Mouse (Mus musculus) limb, embryonic 15.5 days (tissue): Measurements from ENCODE around the gene Fgfr2. TPM values are rescaled to one million over a fixed set of nuclear protein-coding genes. Genes with fewer than 3 reads are reported as not detected.
A peak's percentile ranks its signal among the peaks of the same experiment; 100 is the strongest.
"Not testable (repeated sequence)": the region's sequence is repeated elsewhere in the genome, so short reads cannot be mapped to it uniquely, and the experiment has no call there.

Experiments
- ATAC-seq: fragments of 200-750 bp; cut with Nextera tagmentation; 2 replicates; pipeline ENCODE4 v1.8.0; 2017; ENCODE audit warnings: low read depth, moderate TSS enrichment; ENCODE audit not compliant: insufficient number of reproducible peaks, low FRiP score, low TSS enrichment
- H3K27ac ChIP-seq: fragments of 300-500 bp; sonication (generic); 2 replicates; pipeline ENCODE4 v1.5.1; 2015; ENCODE audit warnings: moderate library complexity, mild to moderate bottlenecking, inconsistent platforms
- H3K27me3 ChIP-seq: fragments of 300-500 bp; sonication (generic); 2 replicates; pipeline ENCODE4 v1.6.1; 2015; ENCODE audit warnings: inconsistent platforms
- H3K36me3 ChIP-seq: fragments of 300-500 bp; sonication (generic); 2 replicates; pipeline ENCODE4 v1.6.1; 2015; ENCODE audit warnings: inconsistent platforms
- H3K4me1 ChIP-seq: fragments of 300-500 bp; sonication (generic); 2 replicates; pipeline ENCODE4 v1.6.1; 2015; ENCODE audit warnings: inconsistent platforms
- H3K4me2 ChIP-seq: fragments of 300-500 bp; sonication (generic); 2 replicates; pipeline ENCODE4 v1.6.1; 2015; ENCODE audit warnings: mild to moderate bottlenecking, inconsistent platforms
- H3K4me3 ChIP-seq: fragments of 300-500 bp; sonication (generic); 2 replicates; pipeline ENCODE4 v1.5.1; 2015; ENCODE audit warnings: mild to moderate bottlenecking, inconsistent platforms
- H3K9ac ChIP-seq: fragments of 300-500 bp; sonication (generic); 2 replicates; pipeline ENCODE4 v1.6.1; 2015; ENCODE audit warnings: inconsistent platforms
- H3K9me3 ChIP-seq: fragments of 300-500 bp; sonication (generic); 2 replicates; pipeline ENCODE4 v1.6.1; 2016; ENCODE audit warnings: inconsistent platforms
- WGBS: fragments of 180-500 bp; shearing (Covaris S2); methylation state at CpG from one replicate; pipeline ENCODE4 v1.1.7; 2015; 5-methylcytosine and 5-hydroxymethylcytosine counted together
- polyA plus RNA-seq: library from polyadenylated mRNA; unstranded; fragments of >200 nt; fragmentation: Nextera tagmentation; extraction: Ambion mirVana; gene quantifications from 2 replicates; pipeline ENCODE4 v1.2.1, GENCODE M21; 2015

The Fgfr2 gene
- polyA plus RNA-seq, 1 experiment from 2014 or later: 101 TPM

GRCm38 (mm10) chr7:132455071-132455720 is 668.0 kb downstream of the Fgfr2 start:
- H3K27ac ChIP-seq: no peak overlapping the region
- H3K9me3 ChIP-seq: no peaks in the 10 kb centered on the region
- no peak overlapping the region for H3K4me3 ChIP-seq
- no peak for ATAC-seq
- H3K9ac ChIP-seq: no peak overlapping the region
- 34% methylated on average over 11 of the region's 11 CpGs for WGBS
- peaks cover 7% of the 10 kb centered on the region for H3K4me1 ChIP-seq
- H3K4me2 ChIP-seq: no peak overlapping the region
- no peaks in the 10 kb centered on the region for H3K36me3 ChIP-seq
- no peaks in the 10 kb centered on the region for H3K27me3 ChIP-seq

- Histone ChIP-seq H3K9me3 (no peaks in the 10 kb centered on the region), H3K4me1 (no peaks in the 10 kb centered on the region), H3K27me3 (no peaks in the 10 kb centered on the region), H3K36me3 (no peaks in the 10 kb centered on the region), H3K9ac (no peak overlapping the region), H3K27ac (no peak overlapping the region), H3K4me2 (no peak overlapping the region), H3K4me3 (no peak overlapping the region)
- WGBS: 62% methylated on average over 6 of the region's 6 CpGs
- ATAC-seq: no peak
Measured at GRCm38 (mm10) chr7:132449891-132450735, 673.0 kb downstream of the Fgfr2 start.

GRCm38 (mm10) chr7:132448511-132449154 is 674.5 kb downstream of the Fgfr2 start:
- 46% methylated on average over 4 of the region's 4 CpGs for WGBS
- H3K27ac ChIP-seq: no peak overlapping the region
- H3K9me3 ChIP-seq: no peaks in the 10 kb centered on the region
- H3K4me2 ChIP-seq: no peak overlapping the region
- H3K27me3 ChIP-seq: no peaks in the 10 kb centered on the region
- H3K36me3 ChIP-seq: no peaks in the 10 kb centered on the region
- no peak overlapping the region for H3K4me3 ChIP-seq
- H3K9ac ChIP-seq: no peak overlapping the region
- peaks cover 4% of the 10 kb centered on the region for H3K4me1 ChIP-seq
- ATAC-seq: no peak

GRCm38 (mm10) chr7:132447558-132447957 is 675.6 kb downstream of the Fgfr2 start:
- H3K27ac ChIP-seq: no peak overlapping the region
- no peaks in the 10 kb centered on the region for H3K9me3 ChIP-seq
- H3K9ac ChIP-seq: no peak overlapping the region
- no peaks in the 10 kb centered on the region for H3K36me3 ChIP-seq
- H3K27me3 ChIP-seq: no peaks in the 10 kb centered on the region
- H3K4me1 ChIP-seq: peaks cover 10% of the 10 kb centered on the region
- H3K4me3 ChIP-seq: no peak overlapping the region
- WGBS: 77% methylated on average over 5 of the region's 5 CpGs
- H3K4me2 ChIP-seq: no peak overlapping the region
- ATAC-seq: no peak

- H3K9me3 ChIP-seq: no peaks in the 10 kb centered on the region
- no peak overlapping the region for H3K4me3 ChIP-seq
- peaks cover 10% of the 10 kb centered on the region for H3K4me1 ChIP-seq
- H3K27me3 ChIP-seq: no peaks in the 10 kb centered on the region
- H3K4me2 ChIP-seq: no peak overlapping the region
- no peaks in the 10 kb centered on the region for H3K36me3 ChIP-seq
- WGBS: 72% methylated on average over 5 of the region's 5 CpGs
- no peak overlapping the region for H3K9ac ChIP-seq
- no peak overlapping the region for H3K27ac ChIP-seq
- no peak for ATAC-seq
Measured at GRCm38 (mm10) chr7:132446841-132447240, 676.3 kb downstream of the Fgfr2 start.

GRCm38 (mm10) chr7:132444221-132444620 is 678.9 kb downstream of the Fgfr2 start:
- ATAC-seq: no peak
- H3K27ac ChIP-seq: peak overlapping the region; percentile 43
- WGBS: 68% methylated on average over 2 of the region's 2 CpGs

DNA sequence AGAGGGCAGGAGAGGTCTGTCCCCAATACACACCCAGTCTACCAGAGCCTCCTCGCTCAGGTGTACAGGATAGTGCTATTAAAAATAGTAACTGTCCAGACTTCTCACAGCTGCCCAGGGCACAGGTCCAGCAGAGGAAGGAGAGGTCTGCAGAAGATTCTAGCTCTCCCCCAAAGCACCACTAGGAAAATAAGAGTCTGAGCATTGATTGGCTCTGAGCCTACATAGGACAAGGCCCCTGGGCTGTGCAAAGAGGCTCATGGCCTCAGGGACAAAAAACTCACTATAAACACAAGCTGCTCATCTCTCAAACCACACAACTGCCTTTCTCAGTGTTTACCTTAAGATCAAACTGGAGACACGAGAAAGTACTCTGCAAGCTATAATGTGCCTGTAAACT is 679.4 kb downstream of the Fgfr2 start:
- H3K4me3 ChIP-seq: no peak overlapping the region
- no peaks in the 10 kb centered on the region for H3K36me3 ChIP-seq
- ATAC-seq: no peak
- peak overlapping the region; percentile 43 for H3K27ac ChIP-seq
- H3K9ac ChIP-seq: no peak overlapping the region
- WGBS: 35% methylated on average over 2 of the region's 2 CpGs
- H3K9me3 ChIP-seq: no peaks in the 10 kb centered on the region
- no peaks in the 10 kb centered on the region for H3K27me3 ChIP-seq
- H3K4me2 ChIP-seq: no peak overlapping the region
- H3K4me1 ChIP-seq: peaks cover 10% of the 10 kb centered on the region

More at GRCm38 (mm10) chr7:132444221-132444620, 678.9 kb downstream of the Fgfr2 start:
- Histone ChIP-seq H3K36me3 (no peaks in the 10 kb centered on the region), H3K27me3 (no peaks in the 10 kb centered on the region), H3K4me2 (no peak overlapping the region), H3K9me3 (no peaks in the 10 kb centered on the region), H3K9ac (no peak overlapping the region), H3K4me3 (no peak overlapping the region), H3K4me1 (peaks cover 10% of the 10 kb centered on the region)

GRCm38 (mm10) chr7:132443134-132443533 is 680.0 kb downstream of the Fgfr2 start:
- H3K9me3 ChIP-seq: no peaks in the 10 kb centered on the region
- H3K4me3 ChIP-seq: no peak overlapping the region
- no peak for ATAC-seq
- peaks cover 10% of the 10 kb centered on the region for H3K4me1 ChIP-seq
- peak overlapping the region; percentile 43 for H3K27ac ChIP-seq
- no peaks in the 10 kb centered on the region for H3K36me3 ChIP-seq
- no peak overlapping the region for H3K9ac ChIP-seq
- 76% methylated on average over 3 of the region's 3 CpGs for WGBS
- no peak overlapping the region for H3K4me2 ChIP-seq
- H3K27me3 ChIP-seq: no peaks in the 10 kb centered on the region

GRCm38 (mm10) chr7:132442133-132442763 is 680.9 kb downstream of the Fgfr2 start:
- H3K4me2 ChIP-seq, H3K4me1 ChIP-seq, H3K27me3 ChIP-seq, H3K9ac ChIP-seq, ATAC-seq, H3K36me3 ChIP-seq, H3K9me3 ChIP-seq, H3K27ac ChIP-seq, H3K4me3 ChIP-seq: not testable (repeated sequence)
- WGBS: 82% methylated on average over 3 of the region's 3 CpGs

- H3K27ac ChIP-seq: no peak overlapping the region
- no peak overlapping the region for H3K4me3 ChIP-seq
- H3K4me1 ChIP-seq: peaks cover 10% of the 10 kb centered on the region
- no peak for ATAC-seq
- no peaks in the 10 kb centered on the region for H3K27me3 ChIP-seq
- no peaks in the 10 kb centered on the region for H3K36me3 ChIP-seq
- 76% methylated on average over 6 of the region's 6 CpGs for WGBS
- H3K4me2 ChIP-seq: no peak overlapping the region
- H3K9ac ChIP-seq: no peak overlapping the region
- H3K9me3 ChIP-seq: no peaks in the 10 kb centered on the region
Measured at GRCm38 (mm10) chr7:132439916-132440315, 683.2 kb downstream of the Fgfr2 start.

GRCm38 (mm10) chr7:132438060-132438459 is 685.1 kb downstream of the Fgfr2 start:
- no peak overlapping the region for H3K4me2 ChIP-seq
- WGBS: 88% methylated on average over 6 of the region's 6 CpGs
- no peak overlapping the region for H3K4me3 ChIP-seq
- no peak for ATAC-seq
- no peaks in the 10 kb centered on the region for H3K27me3 ChIP-seq
- no peak overlapping the region for H3K9ac ChIP-seq
- peaks cover under 1% of the 10 kb centered on the region; the same call in 1 of the 2 replicates for H3K4me1 ChIP-seq
- H3K27ac ChIP-seq: no peak overlapping the region
- no peaks in the 10 kb centered on the region for H3K36me3 ChIP-seq
- no peaks in the 10 kb centered on the region for H3K9me3 ChIP-seq
